Mouse (Mus musculus) heart, embryonic 10.5 days (tissue): ENCODE data around the gene Gpr37l1. TPM values are rescaled to one million over a fixed set of nuclear protein-coding genes. Genes with fewer than 3 reads are reported as not detected.
A peak's percentile ranks its signal among the peaks of the same experiment; 100 is the strongest.

Experiments used
- DNase-seq: peaks from one replicate; pipeline ENCODE4 v3.0.0-alpha.2; 2017; ENCODE audit warnings: low spot score
- H3K27ac ChIP-seq: fragments of 300-500 bp; sonication (generic); 2 replicates; pipeline ENCODE4 v1.5.1; 2016; ENCODE audit warnings: mild to moderate bottlenecking
- H3K27me3 ChIP-seq: fragments of 300-500 bp; sonication (generic); 2 replicates; pipeline ENCODE4 v1.6.1; 2016; ENCODE audit warnings: mild to moderate bottlenecking; ENCODE audit not compliant: poor library complexity, insufficient read depth, severe bottlenecking
- H3K36me3 ChIP-seq: fragments of 300-500 bp; sonication (generic); 2 replicates; pipeline ENCODE4 v1.6.1; 2016; ENCODE audit warnings: mild to moderate bottlenecking, moderate library complexity
- H3K4me1 ChIP-seq: fragments of 300-500 bp; sonication (generic); 2 replicates; pipeline ENCODE4 v1.6.1; 2016; ENCODE audit warnings: mild to moderate bottlenecking
- H3K4me3 ChIP-seq: fragments of 300-500 bp; sonication (generic); 2 replicates; pipeline ENCODE4 v1.5.1; 2016; ENCODE audit warnings: mild to moderate bottlenecking, moderate library complexity
- H3K9me3 ChIP-seq: fragments of 300-500 bp; sonication (generic); 2 replicates; pipeline ENCODE4 v1.6.1; 2016; ENCODE audit warnings: mild to moderate bottlenecking, moderate library complexity
- WGBS: fragments of 180-500 bp; shearing (Covaris S2); methylation state at CpG from one replicate; pipeline ENCODE4 v1.1.7; 2016; 5-methylcytosine and 5-hydroxymethylcytosine counted together
- polyA plus RNA-seq: library from polyadenylated mRNA; unstranded; fragments of >200 nt; fragmentation: Nextera tagmentation; extraction: Ambion mirVana; gene quantifications from 2 replicates; pipeline ENCODE4 v1.2.1, GENCODE M21; 2016

Gpr37l1 gene
- polyA plus RNA-seq, 1 experiment from 2014 or later, result not detected

DNA sequence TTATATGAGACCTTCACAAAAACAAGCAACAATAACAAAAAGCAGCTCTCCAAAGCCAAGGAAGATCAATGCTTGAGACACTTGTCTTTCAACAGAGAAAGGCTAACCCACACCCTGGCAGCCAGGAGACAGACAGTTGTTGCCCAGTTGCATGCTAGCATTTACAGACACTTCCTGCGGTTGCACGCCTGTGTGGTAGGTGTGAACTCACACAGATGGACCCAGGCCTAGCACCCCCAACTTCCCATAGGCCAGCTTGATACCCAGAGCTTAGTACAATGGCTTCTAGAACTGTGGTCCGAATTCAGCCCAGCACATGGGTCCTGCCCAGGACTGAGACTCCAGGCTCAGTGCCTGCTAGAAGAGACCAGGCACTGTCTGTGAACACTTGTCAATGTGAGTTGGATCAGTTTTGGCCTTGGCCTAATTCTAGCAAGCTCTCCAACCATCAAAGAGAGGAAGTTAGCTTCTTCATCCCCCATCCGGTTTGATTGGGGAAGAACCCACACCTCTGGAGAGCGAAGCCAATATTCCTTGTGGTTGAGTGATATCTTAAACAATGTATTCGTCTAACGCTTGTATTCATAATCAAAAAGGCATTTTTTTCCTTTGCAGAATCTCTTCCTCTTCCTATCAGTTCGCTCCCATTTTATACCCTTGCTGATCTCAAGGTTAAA is 32.2 kb downstream of the Gpr37l1 start:
- Histone ChIP-seq H3K4me3 (no peak overlapping the region), H3K4me1 (peaks cover 30% of the 10 kb centered on the region), H3K9me3 (no peaks in the 10 kb centered on the region), H3K27me3 (peaks cover 53% of the 10 kb centered on the region), H3K36me3 (no peaks in the 10 kb centered on the region), H3K27ac (no peak overlapping the region)
- no peak for DNase-seq
- WGBS, result 85% methylated on average over 8 of the region's 8 CpGs

DNA sequence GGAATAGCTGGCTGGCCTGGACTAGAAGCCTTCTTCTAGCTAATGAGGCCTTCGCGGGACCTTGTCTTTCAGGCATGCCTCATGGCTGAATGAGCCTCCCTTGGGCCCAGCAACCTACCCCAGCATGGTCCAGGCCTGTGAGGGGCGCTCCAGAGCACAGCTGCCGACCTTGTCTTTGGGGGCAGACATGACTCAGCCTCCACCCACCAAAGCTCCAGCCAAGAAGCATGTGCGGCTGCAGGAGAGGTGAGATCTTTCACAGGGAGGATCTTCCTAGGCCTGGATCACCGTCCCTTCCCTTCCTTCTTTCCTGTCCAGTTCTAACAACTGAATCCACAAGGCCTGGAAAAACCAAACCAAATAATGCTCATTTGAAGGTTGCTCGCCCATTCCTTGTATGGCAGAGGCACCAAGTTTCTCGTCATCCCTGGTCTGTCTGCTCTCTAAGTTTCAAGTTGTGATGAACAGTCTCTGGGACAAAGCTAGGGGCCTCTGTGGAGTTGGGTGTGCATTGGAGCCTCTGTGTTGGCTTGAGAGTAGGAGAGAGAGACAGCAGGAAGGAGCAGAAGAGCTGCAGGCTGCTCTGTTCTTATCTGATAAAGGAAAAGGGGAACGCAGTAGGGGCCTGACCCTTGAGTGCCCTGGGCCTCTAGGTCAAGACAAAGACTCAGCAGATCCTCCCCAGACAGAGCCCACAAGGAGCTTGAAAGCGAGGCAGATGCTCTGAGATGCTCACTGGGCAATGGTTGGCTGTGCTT is 33.6 kb downstream of the Gpr37l1 start:
- Histone ChIP-seq H3K9me3 (no peaks in the 10 kb centered on the region), H3K4me3 (no peak overlapping the region), H3K27ac (no peak overlapping the region), H3K4me1 (peaks cover 31% of the 10 kb centered on the region), H3K27me3 (peaks cover 64% of the 10 kb centered on the region), H3K36me3 (no peaks in the 10 kb centered on the region)
- WGBS, result 73% methylated on average over 10 of the region's 10 CpGs
- DNase-seq, result no peak

DNA sequence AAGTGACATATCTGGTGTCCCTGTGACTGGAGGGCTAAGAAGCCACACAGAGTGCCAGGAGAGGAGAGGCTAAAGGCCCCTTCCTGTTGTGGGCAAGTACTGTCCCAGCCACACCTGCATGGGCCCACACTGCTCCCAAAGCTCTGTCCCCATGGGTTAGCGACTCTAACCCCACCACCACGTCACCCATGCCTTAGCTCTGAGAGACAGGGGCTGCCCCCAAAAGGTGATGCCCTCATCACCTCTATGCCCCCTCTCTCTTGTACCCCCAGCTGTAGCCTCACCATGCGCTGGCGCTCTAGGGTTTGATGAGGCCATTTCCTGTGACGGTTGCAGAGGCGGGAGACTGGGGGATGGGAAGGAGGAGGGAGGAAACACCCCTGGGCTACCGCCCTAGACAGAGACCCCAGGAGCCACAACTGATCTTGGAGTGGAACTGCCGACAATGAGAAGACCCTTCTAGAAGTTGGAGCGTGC is 34.5 kb downstream of the Gpr37l1 start:
- Histone ChIP-seq H3K4me3 (no peak overlapping the region), H3K9me3 (no peaks in the 10 kb centered on the region), H3K36me3 (no peaks in the 10 kb centered on the region), H3K27ac (peak overlapping the region; percentile 53; the same call in 1 of the 2 replicates), H3K27me3 (peaks cover 65% of the 10 kb centered on the region), H3K4me1 (peaks cover 40% of the 10 kb centered on the region)
- no peak for DNase-seq
- WGBS, result 72% methylated on average over 9 of the region's 9 CpGs

DNA sequence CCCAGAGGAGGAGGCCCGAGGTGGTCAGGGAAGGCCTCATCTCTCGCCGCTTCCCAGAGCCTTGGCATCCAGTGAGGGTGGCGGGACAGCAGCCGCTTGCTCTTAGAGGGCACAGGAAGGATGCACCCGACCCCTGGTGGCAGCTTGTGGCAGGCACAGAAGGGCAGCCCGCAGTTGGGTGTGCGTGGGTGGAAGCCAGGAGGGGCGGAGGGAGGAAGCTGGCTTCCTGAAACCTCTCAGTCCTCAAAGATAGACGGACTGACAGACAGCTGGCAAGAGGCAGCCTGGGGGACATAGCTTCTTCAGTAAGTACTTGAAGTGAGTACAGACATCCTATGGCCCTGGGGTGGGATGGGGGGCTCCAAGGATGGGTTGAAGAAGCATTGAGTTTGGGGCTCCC is 35.0 kb downstream of the Gpr37l1 start, which contains the start of gene Ptpn7:
Gene Ptpn7 (plus strand): TSS at position 228 of the 400 bp plus-strand sequence.
- WGBS, result 21% methylated on average over 10 of the region's 10 CpGs
- H3K4me3 ChIP-seq, result no peak within 1 kb of the TSS
- no peak for DNase-seq
- H3K27me3 ChIP-seq, result peaks cover 70% of the 10 kb centered on the region
- H3K27ac ChIP-seq, result peak within 1 kb of the TSS; percentile 53
- H3K36me3 ChIP-seq, result no peaks in the 10 kb centered on the region
- H3K4me1 ChIP-seq, result peaks cover 43% of the 10 kb centered on the region
- no peaks in the 10 kb centered on the region for H3K9me3 ChIP-seq

DNA sequence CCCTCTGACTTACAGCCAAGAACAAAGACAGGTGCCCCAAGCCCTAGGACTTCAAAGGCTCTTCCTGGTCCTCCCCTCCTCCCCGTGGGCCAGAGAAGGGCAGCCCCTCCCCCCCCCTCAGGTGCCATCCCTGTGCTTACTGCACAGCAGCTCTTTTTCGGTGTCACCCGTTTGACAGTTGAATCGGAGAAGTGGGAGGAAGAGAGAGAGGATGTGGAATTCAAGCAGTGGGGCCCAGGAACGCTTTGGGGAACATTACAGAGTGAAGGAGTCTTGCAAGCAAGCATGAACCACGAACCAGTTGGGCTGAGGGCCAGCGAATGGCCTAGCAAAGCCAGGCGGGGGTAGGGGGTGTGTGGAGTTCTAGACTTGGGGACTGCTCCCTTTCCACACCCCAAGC is 35.9 kb downstream of the Gpr37l1 start:
- Histone ChIP-seq H3K36me3 (no peaks in the 10 kb centered on the region), H3K27me3 (peaks cover 79% of the 10 kb centered on the region), H3K4me1 (peaks cover 45% of the 10 kb centered on the region), H3K4me3 (no peak overlapping the region), H3K27ac (peak overlapping the region; percentile 53; the same call in 1 of the 2 replicates), H3K9me3 (no peaks in the 10 kb centered on the region)
- no peak for DNase-seq
- 49% methylated on average over 8 of the region's 8 CpGs for WGBS

DNA sequence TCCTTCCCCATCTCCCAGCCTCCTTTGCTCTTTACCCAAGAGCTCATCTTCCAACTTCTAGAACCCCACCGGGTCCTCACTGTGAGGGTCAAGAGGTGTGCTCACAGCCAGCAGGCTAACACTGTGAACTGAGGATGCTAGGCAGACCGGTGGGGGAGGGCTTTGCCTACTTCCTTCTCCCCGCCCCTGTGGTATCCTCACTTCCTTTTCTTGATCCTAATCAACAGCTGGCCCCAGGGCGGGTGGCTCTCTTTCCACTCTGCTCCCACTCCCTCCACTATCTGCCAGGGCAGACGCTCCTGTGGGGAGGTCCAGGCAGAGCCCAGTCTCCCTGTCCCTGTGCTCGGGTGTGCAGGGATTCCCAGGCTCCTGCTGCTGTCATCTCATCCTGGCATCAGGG is 36.4 kb downstream of the Gpr37l1 start:
- Histone ChIP-seq H3K27me3 (peaks cover 84% of the 10 kb centered on the region), H3K36me3 (no peaks in the 10 kb centered on the region), H3K9me3 (no peaks in the 10 kb centered on the region), H3K27ac (0 out of 2 replicates have a peak overlapping the region, but pooled peaks have one; percentile 53), H3K4me3 (no peak overlapping the region), H3K4me1 (peaks cover 50% of the 10 kb centered on the region)
- 17% methylated on average over 6 of the region's 6 CpGs for WGBS
- DNase-seq, result no peak

DNA sequence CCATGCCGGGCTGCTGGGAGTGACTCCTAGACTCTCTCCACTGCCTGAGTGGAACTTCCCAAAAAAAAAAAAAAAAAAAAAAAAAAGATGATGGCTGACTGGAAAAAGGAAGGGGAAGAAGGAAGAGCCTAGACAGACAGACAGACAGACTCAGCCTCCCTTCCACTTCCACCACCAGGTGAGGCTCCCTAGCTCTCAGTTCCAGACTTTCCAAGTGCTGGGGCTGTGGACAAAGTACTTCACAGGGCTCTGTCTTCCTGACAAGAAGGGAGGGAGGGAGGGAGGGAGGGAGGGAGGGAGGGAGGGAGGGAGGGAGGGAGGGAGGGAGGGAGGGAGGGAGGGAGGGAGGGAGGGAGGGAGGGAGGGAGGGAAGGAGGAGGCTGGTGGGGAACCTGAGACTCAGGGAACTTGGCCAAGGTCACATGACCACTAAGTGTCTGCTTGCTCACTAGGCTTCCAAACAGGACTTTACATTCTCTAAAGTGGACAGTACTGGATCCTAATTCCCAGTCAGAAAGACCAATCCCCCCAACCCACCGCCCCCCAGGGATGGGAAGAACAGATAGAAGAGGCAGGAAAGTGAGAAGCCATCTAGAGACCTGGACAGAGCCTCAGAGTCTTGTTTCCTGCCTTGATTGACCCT is 37.0 kb downstream of the Gpr37l1 start:
- DNase-seq, result no peak
- peaks cover 89% of the 10 kb centered on the region for H3K27me3 ChIP-seq
- H3K27ac ChIP-seq, result no peak overlapping the region
- H3K9me3 ChIP-seq, result no peaks in the 10 kb centered on the region
- no peak overlapping the region for H3K4me3 ChIP-seq
- peaks cover 51% of the 10 kb centered on the region for H3K4me1 ChIP-seq
- H3K36me3 ChIP-seq, result no peaks in the 10 kb centered on the region
- 58% methylated on average over 2 of the region's 2 CpGs for WGBS

DNA sequence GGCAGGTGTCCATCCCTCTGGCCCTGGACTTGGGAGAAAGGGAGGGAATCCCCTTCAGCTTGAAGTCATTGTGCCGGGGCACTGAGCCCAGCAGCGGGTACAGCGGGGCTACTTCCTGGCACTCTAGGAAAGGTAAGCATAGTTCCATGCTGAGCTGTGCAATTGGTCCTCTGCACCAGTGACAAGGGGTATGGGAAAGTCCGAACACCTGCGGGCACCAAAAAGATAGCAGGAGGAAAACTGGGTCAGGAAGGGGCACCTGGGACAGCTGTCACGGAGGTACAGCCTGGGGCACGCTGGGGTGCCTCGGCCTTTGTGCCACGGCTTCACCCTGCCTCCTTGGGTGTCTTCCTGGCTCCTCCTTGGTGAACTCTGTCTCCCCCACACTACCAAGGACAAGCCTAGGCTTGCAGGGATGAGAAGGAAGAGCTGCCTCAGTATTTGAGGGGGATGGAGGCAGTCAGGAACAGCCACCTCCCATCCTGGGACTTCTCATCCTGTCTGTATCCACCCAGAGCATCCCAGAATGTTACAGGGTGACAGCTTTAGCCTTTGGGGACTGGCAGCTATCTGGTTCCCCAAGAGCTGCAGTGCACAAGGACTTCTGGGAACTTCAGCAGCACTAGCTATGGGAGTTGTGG is 37.8 kb downstream of the Gpr37l1 start:
- Histone ChIP-seq H3K27me3 (peaks cover 89% of the 10 kb centered on the region), H3K4me3 (no peak overlapping the region), H3K9me3 (no peaks in the 10 kb centered on the region), H3K36me3 (no peaks in the 10 kb centered on the region), H3K27ac (no peak overlapping the region), H3K4me1 (peaks cover 51% of the 10 kb centered on the region)
- no peak for DNase-seq
- WGBS, result 72% methylated on average over 9 of the region's 9 CpGs

DNA sequence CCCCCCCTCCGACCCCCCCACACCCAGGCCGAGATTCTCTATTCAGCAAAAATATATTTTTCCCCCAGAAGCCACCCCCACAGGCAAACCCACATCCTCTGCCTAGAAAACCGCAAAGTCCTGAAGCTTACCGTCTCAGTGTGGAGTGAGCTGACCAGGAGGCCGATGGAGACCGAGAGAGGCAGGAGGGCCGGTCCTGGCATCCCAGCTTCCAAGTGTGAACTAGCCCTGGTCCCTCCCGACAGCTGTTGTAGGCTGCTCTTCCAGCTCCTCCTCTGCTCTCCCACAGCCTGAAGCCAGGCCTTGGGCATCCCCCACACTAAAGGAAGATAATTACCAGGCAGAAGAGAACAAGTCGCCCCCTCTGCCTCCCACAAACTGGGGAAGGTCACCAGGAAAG is 38.5 kb downstream of the Gpr37l1 start:
- Histone ChIP-seq H3K27ac (no peak overlapping the region), H3K27me3 (peaks cover 86% of the 10 kb centered on the region), H3K36me3 (no peaks in the 10 kb centered on the region)

DNA sequence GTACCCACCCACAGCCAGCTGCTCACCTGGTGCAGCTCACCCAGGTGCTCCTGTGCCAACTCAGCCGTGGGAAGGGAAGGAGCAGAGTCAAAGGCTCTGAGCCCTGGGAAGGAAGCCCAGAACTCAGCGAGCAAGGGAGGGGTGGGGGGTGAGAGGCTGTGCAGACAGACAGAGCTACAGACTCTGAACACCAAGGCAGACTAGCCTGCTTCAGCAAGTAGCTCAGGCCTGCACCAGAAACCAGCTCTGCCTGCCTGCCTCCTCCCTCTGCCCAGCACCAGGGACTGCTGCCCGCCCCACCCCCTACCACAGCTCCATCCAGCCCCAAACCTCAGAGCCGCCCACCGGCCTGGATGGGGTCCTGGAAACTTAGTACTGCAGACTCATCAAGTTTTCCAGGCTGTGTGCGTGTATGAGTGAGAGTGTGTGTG is 39.5 kb downstream of the Gpr37l1 start:
- Histone ChIP-seq H3K36me3 (no peaks in the 10 kb centered on the region), H3K9me3 (no peaks in the 10 kb centered on the region), H3K4me1 (peaks cover 43% of the 10 kb centered on the region), H3K27me3 (peaks cover 81% of the 10 kb centered on the region), H3K27ac (peak overlapping the region; percentile 30; the same call in 1 of the 2 replicates), H3K4me3 (no peak overlapping the region)
- DNase-seq, result no peak
- WGBS, result 52% methylated on average over 6 of the region's 6 CpGs

More for the DNA sequence above, 38.5 kb downstream of the Gpr37l1 start:
- Histone ChIP-seq H3K4me1 (peaks cover 45% of the 10 kb centered on the region), H3K4me3 (no peak overlapping the region), H3K9me3 (no peaks in the 10 kb centered on the region)
- 25% methylated on average over 9 of the region's 9 CpGs for WGBS
- DNase-seq, result no peak

DNA sequence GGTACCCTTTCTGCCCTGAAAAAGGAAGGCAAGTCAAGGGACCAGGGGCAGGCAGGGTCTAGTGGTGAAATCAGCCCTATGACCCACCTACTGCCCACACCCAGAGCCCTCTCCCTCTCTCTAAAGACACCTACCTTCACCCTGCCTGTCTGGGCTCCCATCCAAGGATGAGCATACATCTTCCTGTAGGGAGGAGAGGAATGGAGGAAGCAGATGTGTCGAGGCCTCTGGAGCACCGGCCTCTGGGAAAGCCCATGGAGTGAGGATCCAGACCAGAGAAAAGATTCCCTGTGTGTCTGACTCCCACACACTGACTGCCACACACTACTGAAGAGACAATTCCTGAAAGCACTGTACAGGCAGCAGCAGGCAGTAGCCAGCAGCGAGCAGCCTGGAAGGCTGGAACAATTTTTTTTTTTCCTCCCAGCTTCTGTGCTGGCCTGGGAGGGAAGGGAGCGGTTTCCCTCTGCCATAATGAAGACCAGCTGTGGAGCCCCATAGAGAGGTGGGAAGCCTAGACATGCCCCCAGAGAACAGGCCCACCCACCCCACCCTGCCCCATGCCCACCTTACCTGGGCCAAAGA is 40.9 kb downstream of the Gpr37l1 start:
- Histone ChIP-seq H3K27me3 (peaks cover 84% of the 10 kb centered on the region), H3K9me3 (no peaks in the 10 kb centered on the region), H3K36me3 (no peaks in the 10 kb centered on the region), H3K4me1 (peaks cover 29% of the 10 kb centered on the region), H3K27ac (no peak overlapping the region), H3K4me3 (no peak overlapping the region)
- WGBS, result 52% methylated on average over 4 of the region's 4 CpGs
- DNase-seq, result no peak

DNA sequence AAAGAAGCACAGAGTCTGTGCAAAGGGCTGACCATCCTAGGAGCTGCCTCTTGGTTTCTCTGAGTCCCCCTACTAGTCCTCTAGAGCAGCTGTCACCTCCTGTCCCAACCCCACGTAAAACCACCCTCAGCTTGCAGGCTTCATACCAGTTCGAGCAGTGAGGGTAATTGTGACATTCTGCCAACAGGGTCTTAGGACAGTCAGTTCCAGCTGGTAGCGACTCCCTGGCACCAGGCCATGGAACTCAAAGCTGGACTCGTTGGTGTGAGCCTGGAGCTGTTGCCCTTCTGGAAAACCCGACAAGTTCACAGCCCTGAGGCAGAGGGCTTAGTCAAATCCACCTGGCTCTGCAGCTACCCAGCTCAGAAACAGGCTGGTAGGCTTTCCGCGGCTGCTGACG is 41.5 kb downstream of the Gpr37l1 start:
- peaks cover 84% of the 10 kb centered on the region for H3K27me3 ChIP-seq
- H3K4me3 ChIP-seq, result no peak overlapping the region
- peaks cover 24% of the 10 kb centered on the region for H3K4me1 ChIP-seq
- no peaks in the 10 kb centered on the region for H3K36me3 ChIP-seq
- no peak for DNase-seq
- 69% methylated on average over 8 of the region's 8 CpGs for WGBS
- H3K27ac ChIP-seq, result no peak overlapping the region
- no peaks in the 10 kb centered on the region for H3K9me3 ChIP-seq
